ENCODE assay signal across 10 mouse cellular contexts in the genomic region with DNA sequence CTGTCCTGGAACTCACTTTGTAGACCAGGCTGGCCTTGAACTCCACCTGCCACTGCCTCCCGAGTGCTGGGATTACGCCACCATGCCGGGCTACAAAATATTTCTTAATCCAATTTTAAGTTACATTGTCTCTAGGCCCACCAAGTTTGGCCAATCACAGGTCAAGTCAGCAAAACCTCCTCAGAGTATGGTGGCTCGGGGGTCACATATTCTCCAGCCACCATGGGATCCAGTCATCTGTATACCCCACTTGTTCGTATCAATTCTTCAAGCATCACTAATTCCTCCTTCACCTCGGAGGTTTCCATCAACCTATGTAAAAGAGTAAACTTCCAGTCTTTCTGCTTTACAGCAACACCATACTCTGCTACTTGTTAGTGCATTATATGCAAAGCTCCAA. TPM values are rescaled to one million over a fixed set of nuclear protein-coding genes. Genes with fewer than 3 reads are reported as not detected.
DNase-seq lines count a peak whose midpoint lies in the region; ATAC-seq and TF ChIP-seq lines count a peak whose summit lies in the region.
"Had no signal": no experiment of that assay in that cellular context is flagged by ENCODE, and none has a peak within 500 bp of the region (broad histone marks: within the 10 kb centered on the region; RNA-seq: fewer than 3 reads in every experiment).

No protein-coding gene starts in this region.

- DNase-seq in heart, postnatal 4 days = no peak
- DNase-seq in testis, postnatal 10 days (ENCODE audit: low spot score) = no peak
- peak; percentile 47 for DNase-seq in testis, postnatal 14 days (ENCODE audit: low spot score)
- DNase-seq in urinary bladder, adult 18-20 months (ENCODE audit: low spot score in 2 of 2) = no peak
- DNase-seq in natural killer cell, adult 2 months (ENCODE audit: low spot score in 2 of 2) = no peak
- DNase-seq: embryo, embryonic 11 days had no signal

- no peak overlapping the region for H3K27ac ChIP-seq in heart, embryonic 13.5 days (replicated peaks)
- no peak overlapping the region for H3K27ac ChIP-seq in testis, adult 2 months (ENCODE audit: control insufficient read depth, insufficient read depth, low read depth, low read length)
- no peak overlapping the region for H3K27ac ChIP-seq in limb, embryonic 15.5 days
- H3K27ac ChIP-seq: left cerebral cortex, adult 2 months had no signal

- H3K27me3 ChIP-seq in heart, embryonic 13.5 days (replicated peaks) = no peaks in the 10 kb centered on the region
- H3K27me3 ChIP-seq in testis, adult 2 months (ENCODE audit: control insufficient read depth, insufficient read depth, low read length) = no peaks in the 10 kb centered on the region
- H3K27me3 ChIP-seq in limb, embryonic 15.5 days = 0 out of 2 replicates have a peak, but pooled peaks cover 3% of the 10 kb centered on the region

- TF ChIP-seq CTCF in testis, adult 2 months (IDR thresholded peaks at IDR 0.05; ENCODE audit: control insufficient read depth, insufficient read depth, insufficient replicate concordance, low read depth, low read length) = no peak

- H3K4me1 ChIP-seq in heart, embryonic 13.5 days = peaks cover 15% of the 10 kb centered on the region
- peaks cover 8% of the 10 kb centered on the region for H3K4me1 ChIP-seq in testis, adult 2 months (ENCODE audit: control insufficient read depth, insufficient read depth, low read length)
- H3K4me1 ChIP-seq in limb, embryonic 15.5 days = peaks cover 13% of the 10 kb centered on the region; the same call in 1 of the 2 replicates

- peak overlapping the region; percentile 96 for H3K4me3 ChIP-seq in heart, embryonic 13.5 days
- H3K4me3 ChIP-seq in testis, adult 2 months (ENCODE audit: control insufficient read depth, low read depth, low read length) = peak overlapping the region; percentile 97; the same call in 1 of the 2 replicates
- 0 out of 2 replicates have a peak overlapping the region, but pooled peaks have one; percentile 73 for H3K4me3 ChIP-seq in limb, embryonic 15.5 days

- ATAC-seq in heart, embryonic 13.5 days (ENCODE audit: extremely low read depth, insufficient number of reproducible peaks, low FRiP score, low TSS enrichment) = no peak
- ATAC-seq in limb, embryonic 15.5 days (ENCODE audit: insufficient number of reproducible peaks, low FRiP score, low TSS enrichment, low read depth) = no peak

- H3K4me2 ChIP-seq in heart, embryonic 13.5 days = peak overlapping the region; percentile 76
- peak overlapping the region; percentile 60; the same call in 1 of the 2 replicates for H3K4me2 ChIP-seq in limb, embryonic 15.5 days

- H3K9me3 ChIP-seq in heart, embryonic 13.5 days = no peaks in the 10 kb centered on the region
- no peaks in the 10 kb centered on the region for H3K9me3 ChIP-seq in limb, embryonic 15.5 days

- H3K9ac ChIP-seq in heart, embryonic 13.5 days = peak overlapping the region; percentile 96; the same call in 1 of the 2 replicates
- H3K9ac ChIP-seq in limb, embryonic 15.5 days = no peak overlapping the region

- WGBS in heart, embryonic 13.5 days = 94% methylated on average over 6 of the region's 6 CpGs
- 96% methylated on average over 6 of the region's 6 CpGs for WGBS in limb, embryonic 15.5 days

- TF ChIP-seq POLR2A in testis, adult 2 months (IDR thresholded peaks at IDR 0.05; ENCODE audit: control insufficient read depth, low read depth, low read length) = no peak

- peaks cover 18% of the 10 kb centered on the region for H3K36me3 ChIP-seq in heart, embryonic 13.5 days
- H3K36me3 ChIP-seq in testis, adult 2 months (ENCODE audit: control insufficient read depth, insufficient read depth, low read length) = peaks cover 3% of the 10 kb centered on the region; the same call in 1 of the 2 replicates
- H3K36me3 ChIP-seq in limb, embryonic 15.5 days = peaks cover 6% of the 10 kb centered on the region; the same call in 1 of the 2 replicates

RNA-seq across cellular contexts. Expression of a gene that starts 1.4 kb away (rescaled TPM):
- 22.7 and 23.1 TPM in 2 replicates for polyA plus RNA-seq in heart, embryonic 13.5 days (2015; fragmentation: Nextera tagmentation; extraction: Ambion mirVana)
- 10 to 100 TPM; 18.5 TPM for total RNA-seq in heart, postnatal 4 days (2021)
- 13.5 and 18.1 TPM in 2 replicates for polyA plus RNA-seq in testis, adult 2 months (2012; rRNA removed)
- 44.8 and 50.6 TPM in 2 replicates for polyA plus RNA-seq in limb, embryonic 15.5 days (2015; fragmentation: Nextera tagmentation; extraction: Ambion mirVana)
